In genomic region chr7:58657913-58658789, GRCm38 (mm10) we compare ENCODE assay signal across 8 mouse cellular contexts. TPM values are rescaled to one million over a fixed set of nuclear protein-coding genes. Genes with fewer than 3 reads are reported as not detected.
DNase-seq lines count a peak whose midpoint lies in the region; ATAC-seq lines count a peak whose summit lies in the region.

No protein-coding gene starts in this region.

- H3K9me3 ChIP-seq in hindbrain, embryonic 12.5 days (replicated peaks) = no peaks in the 10 kb centered on the region

- peaks cover 7% of the 10 kb centered on the region; the same call in 1 of the 2 replicates for H3K27me3 ChIP-seq in hindbrain, embryonic 12.5 days

- H3K4me2 ChIP-seq in hindbrain, embryonic 12.5 days (replicated peaks) = peak overlapping the region; percentile 96

- peak; percentile 91 for DNase-seq in Muller cell, postnatal 12 days (ENCODE audit: inconsistent ontology term)
- peak; percentile 8 for DNase-seq in cerebellum, adult 8-10 months
- peak; percentile 5 for DNase-seq in frontal cortex, postnatal 25 days (ENCODE audit: low spot score in 2 of 2)
- DNase-seq in left cerebral cortex, postnatal 4 days = peak; percentile 46
- peak; percentile 74 for DNase-seq in mesoderm, embryonic 11.5 days (ENCODE audit: low read depth, low spot score)
- DNase-seq in right cerebral cortex, postnatal 14 days = peak; percentile 21
- peak; percentile 66 for DNase-seq in urinary bladder, postnatal 25 days (ENCODE audit: low spot score)

- intact Hi-C loops in left cerebral cortex, postnatal 4 days (cut with DNase I) = no loop called here

- WGBS in hindbrain, embryonic 12.5 days = under 1% methylated on average over 80 of the region's 81 CpGs

- H3K4me3 ChIP-seq in hindbrain, embryonic 12.5 days = peak overlapping the region; percentile 59

- peak; percentile 91 for ATAC-seq in hindbrain, embryonic 12.5 days (ENCODE audit: low FRiP score)

- no peaks in the 10 kb centered on the region for H3K36me3 ChIP-seq in hindbrain, embryonic 12.5 days

- H3K4me1 ChIP-seq in hindbrain, embryonic 12.5 days = 0 out of 2 replicates have a peak, but pooled peaks cover 4% of the 10 kb centered on the region

- H3K27ac ChIP-seq in hindbrain, embryonic 12.5 days = no peak overlapping the region

- H3K9ac ChIP-seq in hindbrain, embryonic 12.5 days = peak overlapping the region; percentile 70

RNA-seq across cellular contexts. Expression of gene Atp10a, which starts 2.2 kb away (rescaled TPM):
- polyA plus RNA-seq in hindbrain, embryonic 12.5 days (2016; fragmentation: Nextera tagmentation; extraction: Ambion mirVana) = 2.3 and 3.3 TPM in 2 replicates
- 1 to 10 TPM; 3.4 to 3.7 TPM for total RNA-seq in left cerebral cortex, postnatal 4 days (2021)

Comparison
In these comparisons a context has a peak if more than half of its experiments do, and no peak if none do; other contexts are left out.
1. DNase-seq: peak in every context shown above with its lines; median percentile 91 in Muller cell, postnatal 12 days; 74 in mesoderm, embryonic 11.5 days; 66 in urinary bladder, postnatal 25 days; 46 in left cerebral cortex, postnatal 4 days; 21 in right cerebral cortex, postnatal 14 days; 8 in cerebellum, adult 8-10 months; 5 in frontal cortex, postnatal 25 days.